Mouse (Mus musculus): ENCODE data around the gene Ankrd65. TPM values are rescaled to one million over a fixed set of nuclear protein-coding genes. Genes with fewer than 3 reads are reported as not detected.
"Not testable (repeated sequence)": the region's sequence is repeated elsewhere in the genome, so short reads cannot be mapped to it uniquely, and the experiment has no call there.

Gene Ankrd65
- total RNA-seq (2014; rRNA removed): not detected in 2 replicates
- not detected in 2 replicates for polyA plus RNA-seq (2015; fragmentation: Nextera tagmentation; extraction: Ambion mirVana)

- TF ChIP-seq CTCF (IDR thresholded peaks at IDR 0.05; ENCODE audit: low read depth): no peak
- H3K9me3 ChIP-seq (ENCODE audit: low read length): no peaks in the 10 kb centered on the region
- no peaks in the 10 kb centered on the region for H3K27me3 ChIP-seq (ENCODE audit: insufficient read depth, low read length)
- no peak within 1 kb of the TSS for H3K9ac ChIP-seq (replicated peaks; ENCODE audit: low read length)
- H3K4me2 ChIP-seq (ENCODE audit: low read depth, low read length): no peak within 1 kb of the TSS
- DNase-seq (ENCODE audit: low spot score) (no peak), ATAC-seq (no peak)
- no peak within 1 kb of the TSS for H3K27ac ChIP-seq
- H3K4me3 ChIP-seq (ENCODE audit: low read length): no peak within 1 kb of the TSS
- no peaks in the 10 kb centered on the region; the same call in 1 of the 2 replicates for H3K4me1 ChIP-seq (ENCODE audit: insufficient read depth, low read length)
- WGBS: 63% methylated on average over 3 of the region's 3 CpGs
- H3K36me3 ChIP-seq (ENCODE audit: insufficient read depth, low read length): no peaks in the 10 kb centered on the region
Observed at GRCm38 (mm10) chr4:155790021-155790489, at the start of gene Ankrd65. Gene Ankrd65, plus strand, starts transcription at chr4:155790439.

- not testable (repeated sequence) for H3K9me3 ChIP-seq (ENCODE audit: low read length); H3K27ac ChIP-seq; H3K9ac ChIP-seq (replicated peaks; ENCODE audit: low read length); DNase-seq (ENCODE audit: low spot score); H3K4me2 ChIP-seq (ENCODE audit: low read depth, low read length); ATAC-seq; H3K27me3 ChIP-seq (ENCODE audit: insufficient read depth, low read length); H3K4me1 ChIP-seq (ENCODE audit: insufficient read depth, low read length); H3K4me3 ChIP-seq (ENCODE audit: low read length)
- 89% methylated on average over 10 of the region's 10 CpGs for WGBS
- H3K36me3 ChIP-seq (ENCODE audit: insufficient read depth, low read length): peaks cover 38% of the 10 kb centered on the region
Observed at GRCm38 (mm10) chr4:155740681-155741080, 49.6 kb upstream of the Ankrd65 start.

GRCm38 (mm10) chr4:155742684-155743083, 47.6 kb upstream of the Ankrd65 start:
- 93% methylated on average over 5 of the region's 5 CpGs for WGBS
- peaks cover 55% of the 10 kb centered on the region for H3K36me3 ChIP-seq (ENCODE audit: insufficient read depth, low read length)

GRCm38 (mm10) chr4:155744474-155744873, 45.8 kb upstream of the Ankrd65 start:
- H3K36me3 ChIP-seq (ENCODE audit: insufficient read depth, low read length): peaks cover 72% of the 10 kb centered on the region
- TF ChIP-seq CTCF (IDR thresholded peaks at IDR 0.05; ENCODE audit: low read depth): no peak
- H3K4me1 ChIP-seq (ENCODE audit: insufficient read depth, low read length): no peaks in the 10 kb centered on the region
- H3K9ac ChIP-seq (replicated peaks; ENCODE audit: low read length): no peak overlapping the region
- H3K27me3 ChIP-seq (ENCODE audit: insufficient read depth, low read length): no peaks in the 10 kb centered on the region
- no peak for DNase-seq (ENCODE audit: low spot score)
- no peak overlapping the region for H3K4me2 ChIP-seq (ENCODE audit: low read depth, low read length)
- ATAC-seq: no peak
- 93% methylated on average over 8 of the region's 8 CpGs for WGBS
- H3K9me3 ChIP-seq (ENCODE audit: low read length): no peaks in the 10 kb centered on the region
- no peak overlapping the region for H3K27ac ChIP-seq
- H3K4me3 ChIP-seq (ENCODE audit: low read length): no peak overlapping the region

More at GRCm38 (mm10) chr4:155742684-155743083, 47.6 kb upstream of the Ankrd65 start:
- Histone ChIP-seq H3K27ac (no peak overlapping the region), H3K9me3 (ENCODE audit: low read length) (no peaks in the 10 kb centered on the region), H3K4me2 (ENCODE audit: low read depth, low read length) (no peak overlapping the region), H3K9ac (replicated peaks; ENCODE audit: low read length) (no peak overlapping the region), H3K4me1 (ENCODE audit: insufficient read depth, low read length) (no peaks in the 10 kb centered on the region), H3K27me3 (ENCODE audit: insufficient read depth, low read length) (no peaks in the 10 kb centered on the region), H3K4me3 (ENCODE audit: low read length) (no peak overlapping the region)
- ATAC-seq (no peak), DNase-seq (ENCODE audit: low spot score) (no peak)
- no peak for TF ChIP-seq CTCF (IDR thresholded peaks at IDR 0.05; ENCODE audit: low read depth)

- 93% methylated on average over 5 of the region's 5 CpGs for WGBS
Observed at GRCm38 (mm10) chr4:155745136-155745535, 45.1 kb upstream of the Ankrd65 start.

GRCm38 (mm10) chr4:155746036-155746548, 44.1 kb upstream of the Ankrd65 start:
- Histone ChIP-seq H3K4me2 (ENCODE audit: low read depth, low read length) (no peak overlapping the region), H3K27ac (no peak overlapping the region), H3K4me3 (ENCODE audit: low read length) (no peak overlapping the region), H3K27me3 (ENCODE audit: insufficient read depth, low read length) (no peaks in the 10 kb centered on the region), H3K4me1 (ENCODE audit: insufficient read depth, low read length) (no peaks in the 10 kb centered on the region), H3K36me3 (ENCODE audit: insufficient read depth, low read length) (peaks cover 78% of the 10 kb centered on the region), H3K9me3 (ENCODE audit: low read length) (no peaks in the 10 kb centered on the region), H3K9ac (replicated peaks; ENCODE audit: low read length) (no peak overlapping the region)
- TF ChIP-seq CTCF (IDR thresholded peaks at IDR 0.05; ENCODE audit: low read depth): no peak
- WGBS: 88% methylated on average over 8 of the region's 8 CpGs
- no peak for ATAC-seq
- DNase-seq (ENCODE audit: low spot score): no peak

More at GRCm38 (mm10) chr4:155745136-155745535, 45.1 kb upstream of the Ankrd65 start:
- Histone ChIP-seq H3K27me3 (ENCODE audit: insufficient read depth, low read length) (no peaks in the 10 kb centered on the region), H3K4me2 (ENCODE audit: low read depth, low read length) (no peak overlapping the region), H3K27ac (no peak overlapping the region), H3K36me3 (ENCODE audit: insufficient read depth, low read length) (peaks cover 77% of the 10 kb centered on the region), H3K4me1 (ENCODE audit: insufficient read depth, low read length) (no peaks in the 10 kb centered on the region), H3K9me3 (ENCODE audit: low read length) (no peaks in the 10 kb centered on the region), H3K9ac (replicated peaks; ENCODE audit: low read length) (no peak overlapping the region), H3K4me3 (ENCODE audit: low read length) (no peak overlapping the region)
- ATAC-seq: no peak
- no peak for TF ChIP-seq CTCF (IDR thresholded peaks at IDR 0.05; ENCODE audit: low read depth)
- DNase-seq (ENCODE audit: low spot score): no peak

All from hindbrain, postnatal 0 days (tissue).